Mouse (Mus musculus) intestine, postnatal 0 days (tissue): ENCODE results near the gene Nipsnap1. TPM values are rescaled to one million over a fixed set of nuclear protein-coding genes. Genes with fewer than 3 reads are reported as not detected.

Experiments used
- ATAC-seq: fragments of 200-750 bp; cut with Nextera tagmentation; 2 replicates; pipeline ENCODE4 v1.8.0; 2017; ENCODE audit warnings: mild to moderate bottlenecking, moderate TSS enrichment, moderate library complexity
- H3K27ac ChIP-seq: fragments of 300-500 bp; sonication (generic); 2 replicates; pipeline ENCODE4 v1.5.1; 2014; ENCODE audit warnings: mild to moderate bottlenecking, low read depth, low read length, moderate library complexity
- H3K27me3 ChIP-seq: fragments of 300-500 bp; sonication (generic); replicated peaks from 2 replicates; pipeline ENCODE4 v1.6.1; 2014; ENCODE audit warnings: low read length, mixed read lengths; ENCODE audit not compliant: control insufficient read depth, insufficient read depth
- H3K36me3 ChIP-seq: fragments of 300-500 bp; sonication (generic); 2 replicates; pipeline ENCODE4 v1.6.1; 2014; ENCODE audit warnings: mild to moderate bottlenecking, moderate library complexity; ENCODE audit not compliant: control insufficient read depth, insufficient read depth
- H3K4me1 ChIP-seq: fragments of 300-500 bp; sonication (generic); replicated peaks from 2 replicates; pipeline ENCODE4 v1.6.1; 2014; ENCODE audit warnings: antibody characterized with exemption, low read length, mixed read lengths; ENCODE audit not compliant: control insufficient read depth, insufficient read depth
- H3K4me2 ChIP-seq: fragments of 300-500 bp; sonication (generic); replicated peaks from 2 replicates; pipeline ENCODE4 v1.6.1; 2014; ENCODE audit warnings: low read depth, mild to moderate bottlenecking, moderate library complexity
- H3K4me3 ChIP-seq: fragments of 300-500 bp; sonication (generic); 2 replicates; pipeline ENCODE4 v1.5.1; 2014; ENCODE audit warnings: low read depth, low read length
- H3K9ac ChIP-seq: fragments of 300-500 bp; sonication (generic); 2 replicates; pipeline ENCODE4 v1.6.1; 2014; ENCODE audit warnings: mild to moderate bottlenecking, low read depth, low read length
- H3K9me3 ChIP-seq: fragments of 300-500 bp; sonication (generic); 2 replicates; pipeline ENCODE4 v1.6.1; 2016; ENCODE audit warnings: mixed run types; ENCODE audit not compliant: control insufficient read depth
- CTCF ChIP-seq: sonication (generic); IDR thresholded peaks from 2 replicates; pipeline ENCODE4 v1.5.1; 2016; ENCODE audit warnings: low read depth, mild to moderate bottlenecking, control low read depth, antibody characterized with exemption, moderate library complexity
- WGBS: fragments of 180-500 bp; shearing (Covaris S2); extraction: QIAGEN DNeasy Blood & Tissue Kit; methylation state at CpG from one replicate; pipeline ENCODE4 v1.1.7; 2014; 5-methylcytosine and 5-hydroxymethylcytosine counted together
- polyA plus RNA-seq: library from polyadenylated mRNA; unstranded; fragments of >200 nt; fragmentation: Nextera tagmentation; extraction: Ambion mirVana; gene quantifications from 2 replicates; pipeline ENCODE4 v1.2.1, GENCODE M21; 2015

The Nipsnap1 gene
- 59.1 and 62.0 TPM in 2 replicates for polyA plus RNA-seq

DNA sequence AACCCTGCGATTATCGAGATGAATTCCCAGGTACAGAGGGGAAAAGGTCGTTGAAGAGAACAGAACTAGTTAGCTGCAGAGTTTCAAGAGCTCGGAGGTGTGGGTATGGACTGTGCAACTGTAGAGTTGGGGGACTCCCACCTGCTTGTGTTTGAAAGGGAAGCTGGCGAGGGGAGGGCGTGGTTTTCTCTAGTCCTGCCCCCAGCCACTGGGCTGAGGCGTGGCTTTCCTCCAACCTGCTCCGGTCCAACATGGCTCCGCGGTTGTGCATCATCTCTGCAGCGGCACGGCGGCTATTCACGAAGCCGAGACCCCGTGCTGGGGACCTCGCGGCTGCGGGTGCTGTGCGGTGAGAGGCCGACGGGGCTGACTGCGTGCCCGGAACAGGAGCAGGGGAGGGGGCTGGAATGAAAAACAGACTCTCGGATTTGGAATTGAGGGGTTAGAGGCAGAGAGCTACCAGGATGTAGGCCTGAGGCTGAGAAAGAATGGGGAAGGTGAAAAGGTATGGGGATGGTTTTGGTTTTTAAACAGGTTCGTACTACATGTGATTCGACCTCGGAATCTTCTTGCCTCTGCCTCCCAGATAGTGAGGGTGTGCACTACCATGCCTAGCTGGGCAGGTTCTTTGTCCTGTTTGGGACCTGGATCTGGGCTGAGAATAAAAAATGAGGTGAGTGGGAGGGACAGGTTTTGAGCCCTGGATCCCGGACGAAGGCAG is at the start of gene Nipsnap1:
Gene Nipsnap1 (plus strand): TSS at position 197 of the 721 bp plus-strand sequence.
- ATAC-seq, result peak; percentile 80
- Histone ChIP-seq H3K9ac (no peak within 1 kb of the TSS), H3K4me3 (peak within 1 kb of the TSS; percentile 68), H3K36me3 (no peaks in the 10 kb centered on the region), H3K4me2 (peak within 1 kb of the TSS; percentile 86), H3K9me3 (no peaks in the 10 kb centered on the region), H3K27me3 (no peaks in the 10 kb centered on the region), H3K27ac (0 out of 2 replicates have a peak within 1 kb of the TSS, but pooled peaks have one; percentile 37), H3K4me1 (no peaks in the 10 kb centered on the region)
- under 1% methylated on average over 30 of the region's 30 CpGs for WGBS
- TF ChIP-seq CTCF, result no peak

DNA sequence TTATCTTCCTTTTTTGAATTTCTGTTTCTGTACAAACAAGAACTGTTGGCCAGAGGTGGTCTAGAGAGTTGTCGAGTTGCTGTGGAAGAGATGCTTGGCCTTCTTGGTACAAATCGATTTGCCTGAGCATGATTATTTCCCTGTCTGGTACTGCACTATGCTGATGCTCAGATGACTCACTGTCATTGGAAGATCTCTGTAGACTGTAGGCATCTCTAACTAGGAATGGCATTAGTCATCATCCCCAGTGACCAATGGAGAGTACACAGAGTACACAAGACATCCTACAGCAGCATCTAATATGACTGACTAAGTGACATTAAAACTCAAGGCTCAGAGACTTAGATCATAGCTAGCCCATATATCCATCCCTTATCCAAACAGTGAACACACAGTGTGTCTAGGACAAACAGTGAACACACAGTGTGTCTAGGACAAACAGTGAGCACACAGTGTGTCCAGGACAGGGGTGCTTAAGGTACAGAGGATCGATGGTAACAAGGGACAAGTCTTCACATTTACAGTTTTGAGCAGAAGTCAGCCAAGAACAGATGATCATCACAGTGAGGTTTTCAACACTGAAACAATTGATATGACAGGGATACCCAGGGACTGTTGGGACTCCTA is 47.5 kb upstream of the Nipsnap1 start:
- no peak overlapping the region for H3K4me2 ChIP-seq
- no peak for TF ChIP-seq CTCF
- no peaks in the 10 kb centered on the region for H3K9me3 ChIP-seq
- no peaks in the 10 kb centered on the region for H3K36me3 ChIP-seq
- H3K4me3 ChIP-seq, result no peak overlapping the region
- H3K9ac ChIP-seq, result no peak overlapping the region
- H3K27me3 ChIP-seq, result no peaks in the 10 kb centered on the region
- 94% methylated on average over 3 of the region's 3 CpGs for WGBS
- no peak for ATAC-seq
- H3K4me1 ChIP-seq, result 0 out of 2 replicates have a peak, but pooled peaks cover 9% of the 10 kb centered on the region
- H3K27ac ChIP-seq, result no peak overlapping the region

DNA sequence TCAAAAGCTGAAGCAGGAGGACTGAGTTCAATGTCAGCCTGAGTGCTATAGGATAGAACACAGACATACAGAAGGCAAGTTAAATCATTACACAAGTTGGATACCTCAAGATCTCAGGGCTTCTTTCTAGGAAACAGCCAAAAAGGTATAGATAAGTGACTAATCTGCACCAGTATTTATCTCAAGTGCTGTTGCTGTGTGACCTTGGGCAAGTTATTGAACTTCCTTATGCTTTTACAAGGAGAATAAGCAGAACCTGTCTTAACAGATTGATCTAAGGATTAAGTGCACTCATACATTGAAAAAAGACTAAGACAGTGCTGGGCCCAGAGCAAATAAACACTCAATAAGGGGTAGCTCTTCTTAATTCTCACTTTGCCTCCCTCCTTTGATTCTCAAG is 46.4 kb upstream of the Nipsnap1 start:
- H3K4me3 ChIP-seq, result no peak overlapping the region
- no peak overlapping the region for H3K27ac ChIP-seq
- no peak overlapping the region for H3K9ac ChIP-seq
- H3K36me3 ChIP-seq, result no peaks in the 10 kb centered on the region
- ATAC-seq, result no peak
- no peaks in the 10 kb centered on the region for H3K27me3 ChIP-seq
- 0 out of 2 replicates have a peak, but pooled peaks cover 9% of the 10 kb centered on the region for H3K4me1 ChIP-seq
- H3K9me3 ChIP-seq, result no peaks in the 10 kb centered on the region
- TF ChIP-seq CTCF, result no peak
- H3K4me2 ChIP-seq, result no peak overlapping the region

DNA sequence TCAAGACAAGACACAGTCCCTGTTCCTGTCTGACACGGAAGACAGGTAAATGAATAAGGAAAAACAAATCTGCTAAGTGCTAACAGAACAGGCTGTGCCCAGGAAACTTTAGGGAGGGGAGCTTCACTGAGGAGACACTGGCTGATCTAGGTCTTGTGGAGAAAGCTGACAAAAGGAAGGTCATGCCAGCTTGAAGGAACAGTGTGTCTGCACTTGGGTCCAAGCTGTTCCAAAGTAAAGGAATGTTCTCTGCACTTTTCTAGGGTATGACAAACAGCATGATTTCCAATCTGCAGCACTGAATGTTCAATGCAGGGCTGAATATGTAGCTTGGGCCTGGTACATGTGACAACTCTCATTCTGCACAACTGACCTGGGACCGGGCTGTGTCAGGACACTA is 45.8 kb upstream of the Nipsnap1 start:
- no peaks in the 10 kb centered on the region for H3K36me3 ChIP-seq
- no peaks in the 10 kb centered on the region for H3K27me3 ChIP-seq
- WGBS, result 67% methylated on average over 2 of the region's 2 CpGs
- no peak for TF ChIP-seq CTCF
- H3K27ac ChIP-seq, result no peak overlapping the region
- H3K4me2 ChIP-seq, result no peak overlapping the region
- no peaks in the 10 kb centered on the region for H3K9me3 ChIP-seq
- ATAC-seq, result no peak
- H3K4me1 ChIP-seq, result 0 out of 2 replicates have a peak, but pooled peaks cover 9% of the 10 kb centered on the region
- no peak overlapping the region for H3K4me3 ChIP-seq
- H3K9ac ChIP-seq, result no peak overlapping the region

DNA sequence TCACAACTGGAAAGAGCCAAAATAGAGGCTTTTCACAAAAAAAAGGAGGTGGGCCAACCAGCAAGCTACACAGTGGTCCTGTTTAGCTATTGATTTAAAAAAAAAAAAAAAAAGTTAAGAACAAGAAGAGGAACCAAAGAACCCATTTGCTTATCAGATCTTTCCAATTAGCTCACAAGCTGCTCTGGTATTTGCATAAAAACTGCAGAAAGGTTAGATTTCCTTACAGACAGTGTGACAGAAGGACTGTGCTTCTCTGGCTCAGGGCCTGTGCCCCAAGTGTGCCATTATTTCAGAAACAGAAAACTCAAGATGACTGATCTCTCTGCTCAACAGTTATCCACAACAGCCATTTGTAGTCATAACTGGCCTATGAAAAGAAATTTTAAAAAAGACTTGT is 42.7 kb upstream of the Nipsnap1 start:
- no peak for ATAC-seq

DNA sequence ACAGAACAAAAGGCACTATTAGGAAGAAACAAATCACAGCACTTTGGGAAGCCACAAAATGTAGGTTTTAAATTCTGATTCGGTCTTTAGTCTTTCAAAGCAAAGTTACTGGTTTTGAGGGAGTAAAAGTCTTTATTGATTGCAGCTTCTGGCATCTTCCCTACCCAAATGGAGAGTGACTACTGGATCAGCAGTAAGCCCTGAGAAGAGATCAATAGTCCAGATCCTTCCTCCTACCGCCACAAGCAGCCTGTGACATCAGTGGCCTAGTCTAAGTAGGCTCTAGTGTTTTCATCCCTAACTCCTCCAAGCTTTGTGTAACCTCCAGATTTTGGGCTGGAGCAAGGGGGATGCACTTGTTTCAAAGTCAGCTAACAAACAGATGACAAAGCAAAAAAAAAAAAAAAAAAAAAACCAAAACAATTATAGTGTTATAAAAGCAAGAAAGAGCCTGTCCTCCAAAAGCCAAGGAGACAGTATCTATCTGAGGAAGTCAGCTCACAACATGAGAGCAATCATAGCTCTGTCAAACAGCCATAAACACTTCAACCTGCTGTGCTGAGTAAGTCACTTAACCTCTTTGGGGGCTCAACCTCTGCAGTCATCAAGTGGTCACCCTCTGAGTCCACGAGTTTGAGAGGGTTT is 40.3 kb upstream of the Nipsnap1 start:
- H3K4me1 ChIP-seq, result no peaks in the 10 kb centered on the region
- no peaks in the 10 kb centered on the region for H3K27me3 ChIP-seq
- TF ChIP-seq CTCF, result no peak
- H3K36me3 ChIP-seq, result no peaks in the 10 kb centered on the region
- no peak overlapping the region for H3K4me2 ChIP-seq
- 61% methylated on average over 3 of the region's 3 CpGs for WGBS
- no peaks in the 10 kb centered on the region for H3K9me3 ChIP-seq
- no peak overlapping the region for H3K4me3 ChIP-seq
- H3K9ac ChIP-seq, result no peak overlapping the region
- H3K27ac ChIP-seq, result no peak overlapping the region
- no peak for ATAC-seq

More for the DNA sequence above, 42.7 kb upstream of the Nipsnap1 start:
- Histone ChIP-seq H3K4me1 (0 out of 2 replicates have a peak, but pooled peaks cover 5% of the 10 kb centered on the region), H3K4me3 (no peak overlapping the region), H3K27ac (no peak overlapping the region), H3K9ac (no peak overlapping the region), H3K4me2 (no peak overlapping the region), H3K9me3 (no peaks in the 10 kb centered on the region), H3K36me3 (no peaks in the 10 kb centered on the region), H3K27me3 (no peaks in the 10 kb centered on the region)
- no peak for TF ChIP-seq CTCF
